Mouse (Mus musculus): Measurements from ENCODE around the gene Stag1.
"Not testable (repeated sequence)": the region's sequence is repeated elsewhere in the genome, so short reads cannot be mapped to it uniquely, and the experiment has no call there.

The Stag1 gene

GRCm38 (mm10) chr9:100689765-100690316, 92.2 kb downstream of the Stag1 start:
- DNase-seq: no peak

GRCm38 (mm10) chr9:100692239-100692638, 94.6 kb downstream of the Stag1 start:
- DNase-seq: no peak

- DNase-seq: no peak
Measured at GRCm38 (mm10) chr9:100696537-100696936, 98.9 kb downstream of the Stag1 start.

- no peak for DNase-seq
Measured at GRCm38 (mm10) chr9:100707644-100708043, 110.0 kb downstream of the Stag1 start.

- no peak for DNase-seq
Measured at GRCm38 (mm10) chr9:100711665-100712064, 114.1 kb downstream of the Stag1 start.

- not testable (repeated sequence) for DNase-seq
Measured at GRCm38 (mm10) chr9:100724832-100725231, 127.2 kb downstream of the Stag1 start.

GRCm38 (mm10) chr9:100731839-100732238, 134.2 kb downstream of the Stag1 start:
- DNase-seq: no peak

- no peak for DNase-seq
Measured at GRCm38 (mm10) chr9:100733907-100734440, 136.4 kb downstream of the Stag1 start.

- no peak for DNase-seq
Measured at GRCm38 (mm10) chr9:100735993-100736645, 138.5 kb downstream of the Stag1 start.

GRCm38 (mm10) chr9:100736646-100737031, 139.0 kb downstream of the Stag1 start:
- no peak for DNase-seq

GRCm38 (mm10) chr9:100777238-100777637, 179.6 kb downstream of the Stag1 start:
- not testable (repeated sequence) for DNase-seq

- DNase-seq: no peak
Measured at GRCm38 (mm10) chr9:100865984-100866383, 268.4 kb downstream of the Stag1 start.

- no peak for DNase-seq
Measured at GRCm38 (mm10) chr9:100869635-100870034, 272.0 kb downstream of the Stag1 start.

- no peak for DNase-seq
Measured at GRCm38 (mm10) chr9:100896111-100896510, 298.5 kb downstream of the Stag1 start.

- DNase-seq: peak; percentile 18
Measured at GRCm38 (mm10) chr9:100898042-100898441, 300.4 kb downstream of the Stag1 start.

GRCm38 (mm10) chr9:100910352-100910751, 312.8 kb downstream of the Stag1 start:
- no peak for DNase-seq

- peak; percentile 63 for DNase-seq
Measured at GRCm38 (mm10) chr9:100917111-100917510, 319.5 kb downstream of the Stag1 start.

- DNase-seq: no peak
Measured at GRCm38 (mm10) chr9:100926629-100927028, 329.0 kb downstream of the Stag1 start.

GRCm38 (mm10) chr9:100942042-100942441, 344.4 kb downstream of the Stag1 start:
- DNase-seq: peak; percentile 96

- no peak for DNase-seq
Measured at GRCm38 (mm10) chr9:100944677-100945365, 347.2 kb downstream of the Stag1 start.

GRCm38 (mm10) chr9:100951481-100951880, 353.9 kb downstream of the Stag1 start:
- DNase-seq: peak; percentile 67

GRCm38 (mm10) chr9:100962903-100963427, 365.4 kb downstream of the Stag1 start:
- DNase-seq: no peak

- no peak for DNase-seq
Measured at GRCm38 (mm10) chr9:100963428-100963912, 365.9 kb downstream of the Stag1 start.
